Mouse (Mus musculus): Measurements from ENCODE around the gene Shank2. TPM values are rescaled to one million over a fixed set of nuclear protein-coding genes. Genes with fewer than 3 reads are reported as not detected.

Gene Shank2
- total RNA-seq, 2 experiments from 2014 or later, result 0.08 to 0.14 TPM

- intact Hi-C loops (cut with DNase I), result loop anchor here (5.0 kb wide), 1 partner anchor 116 kb away; no protein-coding TSS in a partner anchor
- TF ChIP-seq CTCF (IDR thresholded peaks at IDR 0.05), result no peak
- Histone ChIP-seq H3K4me3 (no peak overlapping the region), H3K27ac (no peak overlapping the region)
- DNase-seq, result no peak
These were observed 459.6 kb downstream of the Shank2 start for GRCm38 (mm10) chr7:144461246-144461902.

- no peak overlapping the region for H3K4me3 ChIP-seq
- intact Hi-C loops (cut with DNase I), result loop anchor here (5.0 kb wide), 1 partner anchor 115 kb away; no protein-coding TSS in a partner anchor
- H3K27ac ChIP-seq, result no peak overlapping the region
- no peak for TF ChIP-seq CTCF (IDR thresholded peaks at IDR 0.05)
- DNase-seq, result no peak
These were observed 460.8 kb downstream of the Shank2 start for GRCm38 (mm10) chr7:144462577-144462976.

- DNase-seq, result no peak
- no peak for TF ChIP-seq CTCF (IDR thresholded peaks at IDR 0.05)
- Histone ChIP-seq H3K4me3 (no peak overlapping the region), H3K27ac (peak overlapping the region; percentile 94; the same call in 1 of the 2 replicates)
- intact Hi-C loops (cut with DNase I), result no loop called here
These were observed 467.0 kb downstream of the Shank2 start for GRCm38 (mm10) chr7:144468741-144469140.

GRCm38 (mm10) chr7:144469181-144469641 lies 467.5 kb downstream of the Shank2 start:
- intact Hi-C loops (cut with DNase I), result no loop called here
- peak; percentile 23; the same call in 1 of the 2 replicates for TF ChIP-seq CTCF (IDR thresholded peaks at IDR 0.05)

GRCm38 (mm10) chr7:144469908-144470544 lies 468.3 kb downstream of the Shank2 start:
- intact Hi-C loops (cut with DNase I), result loop anchor here (2.0 kb wide), 1 partner anchor 111 kb away; no protein-coding TSS in a partner anchor
- no peak for TF ChIP-seq CTCF (IDR thresholded peaks at IDR 0.05)
- DNase-seq, result peak; percentile 35
- H3K27ac ChIP-seq, result peak overlapping the region; percentile 94
- H3K4me3 ChIP-seq, result peak overlapping the region; percentile 97

More at GRCm38 (mm10) chr7:144469181-144469641, 467.5 kb downstream of the Shank2 start:
- Histone ChIP-seq H3K4me3 (peak overlapping the region; percentile 97), H3K27ac (peak overlapping the region; percentile 94)
- DNase-seq, result peak; percentile 42

- peak; percentile 91 for DNase-seq
- Histone ChIP-seq H3K4me3 (peak within 1 kb of the TSS; percentile 97), H3K27ac (peak within 1 kb of the TSS; percentile 94)
- TF ChIP-seq CTCF (IDR thresholded peaks at IDR 0.05), result no peak
- intact Hi-C loops (cut with DNase I), result loop anchor here (2.0 kb wide), 1 partner anchor 110 kb away; no protein-coding TSS in a partner anchor
These were observed 468.9 kb downstream of the Shank2 start, which contains the start of gene Cttn for GRCm38 (mm10) chr7:144470545-144471059. Gene Cttn, minus strand, starts transcription at chr7:144471009.

- Histone ChIP-seq H3K27ac (peak overlapping the region; percentile 94), H3K4me3 (peak overlapping the region; percentile 97)
- no peak for DNase-seq
- TF ChIP-seq CTCF (IDR thresholded peaks at IDR 0.05), result no peak
- intact Hi-C loops (cut with DNase I), result loop anchor here (2.0 kb wide), 1 partner anchor 110 kb away; no protein-coding TSS in a partner anchor
These were observed 469.4 kb downstream of the Shank2 start for GRCm38 (mm10) chr7:144471103-144471502.

- Histone ChIP-seq H3K27ac (no peak overlapping the region), H3K4me3 (no peak overlapping the region)
- DNase-seq, result no peak
- TF ChIP-seq CTCF (IDR thresholded peaks at IDR 0.05), result no peak
- intact Hi-C loops (cut with DNase I), result no loop called here
These were observed 471.8 kb downstream of the Shank2 start for GRCm38 (mm10) chr7:144473486-144473885.

Small RNAs within 50 kb of the gene (microRNA-seq; reads per million reads assigned to microRNA genes)
- gene Mir3105, result not detected

Other genes starting within 250 kb of the Shank2 start
- 10 to 100 TPM; 12.7 to 18.4 TPM for gene Osbpl5, start 244.9 kb upstream of the Shank2 start, total RNA-seq (2021)
- 1 to 10 TPM in 1 of 2 experiments, under 1 TPM in 1; 0.26 to 1.3 TPM for gene Mrgprg, start 234.9 kb upstream of the Shank2 start, total RNA-seq (2021)
- under 1 TPM; 0.43 to 0.84 TPM for gene Mrgpre, start 217.4 kb upstream of the Shank2 start, total RNA-seq (2021)
- 1 to 10 TPM; 3.7 to 4.6 TPM for gene Nadsyn1, start 179.1 kb upstream of the Shank2 start, total RNA-seq (2021)
- gene Dhcr7, start 178.8 kb upstream of the Shank2 start, total RNA-seq (2021), result 1 to 10 TPM; 4.2 to 7.6 TPM
- not detected for gene Gm498, start 135.1 kb upstream of the Shank2 start, total RNA-seq (2021)